Mouse (Mus musculus) thymus, adult 18-20 months (tissue): Measurements from ENCODE around the gene Tmem273.

Experiments
- DNase-seq, 2 experiments: peaks; one replicate each; pipeline ENCODE4 v3.0.0; 2022; ENCODE audit warnings: mixed read lengths in 2 of 2

Tmem273 gene

DNA sequence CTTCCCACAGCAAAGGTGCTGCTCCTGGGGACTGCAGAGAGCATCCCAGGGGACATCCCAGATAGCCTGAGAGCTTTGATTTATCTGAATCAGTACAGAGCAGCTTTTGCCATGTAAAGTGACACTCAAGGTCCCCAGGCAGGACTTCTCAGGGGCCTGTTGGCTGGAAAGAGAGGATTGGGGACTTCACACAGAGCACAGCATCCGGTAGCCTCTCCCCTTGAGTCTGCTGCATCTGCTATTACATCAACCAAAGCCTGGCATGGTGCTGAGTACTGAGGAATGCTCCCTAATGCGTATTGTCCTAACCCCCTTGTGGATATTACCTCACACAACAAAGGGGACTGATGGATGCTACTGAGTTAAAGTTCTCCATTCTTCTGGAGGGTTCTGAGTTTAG, 75.9 kb downstream of the Tmem273 start:
- no peak for DNase-seq

DNA sequence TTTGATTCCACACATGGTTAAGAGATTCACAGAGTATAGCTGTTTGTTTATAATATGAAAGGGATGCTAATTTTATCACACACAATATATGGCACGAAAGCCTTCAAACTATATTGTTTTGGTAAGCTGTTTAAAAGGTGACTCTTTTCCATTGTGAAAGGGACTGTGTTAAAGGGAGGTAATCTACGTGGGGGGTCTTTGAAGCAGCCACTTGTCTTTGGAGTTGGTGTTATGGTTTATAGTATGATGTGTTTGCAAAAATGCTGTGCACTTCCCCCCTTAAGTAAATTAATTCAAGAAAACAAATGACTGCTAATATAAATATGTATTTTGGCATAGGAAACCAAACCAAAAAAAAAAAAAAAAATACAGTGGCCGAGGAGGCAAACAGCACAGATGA, 79.6 kb downstream of the Tmem273 start:
- DNase-seq, result no peak
